Mouse (Mus musculus) hindbrain, postnatal 0 days (tissue): ENCODE measurements at regions not wholly inside any gene's neighbourhood (a gene's known extent, or its start where the extent isn't known, plus 50 kb on each side); places are given as distances from the start of the nearest gene placed in this dataset.

Experiments
- ATAC-seq: fragments of 200-750 bp; cut with Nextera tagmentation; 2 replicates; pipeline ENCODE4 v1.8.0; 2017; ENCODE audit warnings: mild to moderate bottlenecking, moderate TSS enrichment, moderate library complexity
- DNase-seq: peaks from one replicate; pipeline ENCODE4 v3.0.0-alpha.2; 2015; ENCODE audit warnings: low spot score
- H3K27ac ChIP-seq: fragments of 300-500 bp; sonication (generic); 2 replicates; pipeline ENCODE4 v1.5.1; 2014; ENCODE audit warnings: mild to moderate bottlenecking
- H3K27me3 ChIP-seq: fragments of 300-500 bp; sonication (generic); 2 replicates; pipeline ENCODE4 v1.6.1; 2014; ENCODE audit warnings: low read length, mixed read lengths; ENCODE audit not compliant: insufficient read depth
- H3K36me3 ChIP-seq: fragments of 300-500 bp; sonication (generic); 2 replicates; pipeline ENCODE4 v1.6.1; 2014; ENCODE audit warnings: low read length, mixed read lengths; ENCODE audit not compliant: insufficient read depth
- H3K4me1 ChIP-seq: fragments of 300-500 bp; sonication (generic); 2 replicates; pipeline ENCODE4 v1.6.1; 2014; ENCODE audit warnings: antibody characterized with exemption, low read length, mixed read lengths; ENCODE audit not compliant: insufficient read depth
- H3K4me2 ChIP-seq: fragments of 300-500 bp; sonication (generic); 2 replicates; pipeline ENCODE4 v1.6.1; 2014; ENCODE audit warnings: low read depth, mild to moderate bottlenecking, low read length, moderate library complexity, mixed read lengths
- H3K4me3 ChIP-seq: fragments of 300-500 bp; sonication (generic); 2 replicates; pipeline ENCODE4 v1.5.1; 2014; ENCODE audit warnings: low read length
- H3K9ac ChIP-seq: fragments of 300-500 bp; sonication (generic); replicated peaks from 2 replicates; pipeline ENCODE4 v1.6.1; 2014; ENCODE audit warnings: mild to moderate bottlenecking, low read length, moderate library complexity, mixed read lengths
- H3K9me3 ChIP-seq: fragments of 300-500 bp; sonication (generic); 2 replicates; pipeline ENCODE4 v1.6.1; 2016; ENCODE audit warnings: low read length, mixed read lengths
- CTCF ChIP-seq: IDR thresholded peaks from 2 replicates; pipeline ENCODE4 v1.5.1; 2016; ENCODE audit warnings: antibody characterized with exemption, control low read depth, low read depth
- WGBS: fragments of 180-500 bp; shearing (Covaris S2); extraction: QIAGEN DNeasy Blood & Tissue Kit; methylation state at CpG from one replicate; pipeline ENCODE4 v1.1.7; 2014; 5-methylcytosine and 5-hydroxymethylcytosine counted together

GRCm38 (mm10) chr1:71936501-71937129, 275.5 kb downstream of the Mreg start:
- H3K4me3 ChIP-seq = no peak overlapping the region
- H3K9ac ChIP-seq = no peak overlapping the region
- no peaks in the 10 kb centered on the region for H3K36me3 ChIP-seq
- H3K27me3 ChIP-seq = no peaks in the 10 kb centered on the region
- no peak for ATAC-seq
- H3K27ac ChIP-seq = no peak overlapping the region
- no peak overlapping the region for H3K4me2 ChIP-seq
- DNase-seq = no peak
- TF ChIP-seq CTCF = no peak
- H3K4me1 ChIP-seq = no peaks in the 10 kb centered on the region
- 74% methylated on average over 5 of the region's 5 CpGs for WGBS
- H3K9me3 ChIP-seq = no peaks in the 10 kb centered on the region

- no peaks in the 10 kb centered on the region for H3K27me3 ChIP-seq
- no peaks in the 10 kb centered on the region for H3K36me3 ChIP-seq
- H3K27ac ChIP-seq = no peak overlapping the region
- DNase-seq (no peak), ATAC-seq (no peak)
- TF ChIP-seq CTCF = no peak
- 90% methylated on average over 2 of the region's 2 CpGs for WGBS
- no peaks in the 10 kb centered on the region for H3K9me3 ChIP-seq
- no peaks in the 10 kb centered on the region for H3K4me1 ChIP-seq
- no peak overlapping the region for H3K4me3 ChIP-seq
- H3K4me2 ChIP-seq = no peak overlapping the region
- H3K9ac ChIP-seq = no peak overlapping the region
These were observed 272.5 kb upstream of the Fn1 start for GRCm38 (mm10) chr1:71925501-71925900.

GRCm38 (mm10) chr1:71924884-71925283, 271.9 kb upstream of the Fn1 start:
- no peak for TF ChIP-seq CTCF
- no peaks in the 10 kb centered on the region for H3K9me3 ChIP-seq
- ATAC-seq (no peak), DNase-seq (no peak)
- H3K4me2 ChIP-seq = no peak overlapping the region
- no peaks in the 10 kb centered on the region for H3K4me1 ChIP-seq
- 85% methylated on average over 1 of the region's 1 CpGs for WGBS
- H3K27ac ChIP-seq = no peak overlapping the region
- no peak overlapping the region for H3K4me3 ChIP-seq
- no peak overlapping the region for H3K9ac ChIP-seq
- no peaks in the 10 kb centered on the region for H3K27me3 ChIP-seq
- no peaks in the 10 kb centered on the region for H3K36me3 ChIP-seq

- H3K27me3 ChIP-seq = no peaks in the 10 kb centered on the region
- H3K9me3 ChIP-seq = no peaks in the 10 kb centered on the region
- no peak overlapping the region for H3K27ac ChIP-seq
- no peak overlapping the region for H3K9ac ChIP-seq
- ATAC-seq (no peak), DNase-seq (no peak)
- H3K4me2 ChIP-seq = no peak overlapping the region
- no peaks in the 10 kb centered on the region for H3K4me1 ChIP-seq
- WGBS = 59% methylated on average over 3 of the region's 3 CpGs
- no peak overlapping the region for H3K4me3 ChIP-seq
- no peak for TF ChIP-seq CTCF
- H3K36me3 ChIP-seq = no peaks in the 10 kb centered on the region
These were observed 270.7 kb upstream of the Fn1 start for GRCm38 (mm10) chr1:71923731-71924130.

GRCm38 (mm10) chr1:71921456-71921855, 268.5 kb upstream of the Fn1 start:
- WGBS = 89% methylated on average over 2 of the region's 2 CpGs
- TF ChIP-seq CTCF = no peak
- Histone ChIP-seq H3K4me2 (no peak overlapping the region), H3K4me1 (no peaks in the 10 kb centered on the region), H3K27ac (no peak overlapping the region), H3K4me3 (no peak overlapping the region), H3K27me3 (no peaks in the 10 kb centered on the region), H3K9ac (no peak overlapping the region), H3K36me3 (no peaks in the 10 kb centered on the region), H3K9me3 (no peaks in the 10 kb centered on the region)
- DNase-seq (no peak), ATAC-seq (no peak)

GRCm38 (mm10) chr1:71919891-71920290, 266.9 kb upstream of the Fn1 start:
- TF ChIP-seq CTCF = no peak
- H3K27ac ChIP-seq = no peak overlapping the region
- no peaks in the 10 kb centered on the region for H3K36me3 ChIP-seq
- no peaks in the 10 kb centered on the region for H3K27me3 ChIP-seq
- no peaks in the 10 kb centered on the region for H3K4me1 ChIP-seq
- H3K4me3 ChIP-seq = no peak overlapping the region
- no peak overlapping the region for H3K4me2 ChIP-seq
- no peak overlapping the region for H3K9ac ChIP-seq
- ATAC-seq = no peak
- no peaks in the 10 kb centered on the region for H3K9me3 ChIP-seq
- no peak for DNase-seq
- WGBS = 83% methylated on average over 2 of the region's 2 CpGs

GRCm38 (mm10) chr1:71917021-71917420, 264.0 kb upstream of the Fn1 start:
- no peak for DNase-seq
- no peaks in the 10 kb centered on the region for H3K27me3 ChIP-seq
- H3K27ac ChIP-seq = no peak overlapping the region
- H3K36me3 ChIP-seq = no peaks in the 10 kb centered on the region
- no peak overlapping the region for H3K9ac ChIP-seq
- H3K9me3 ChIP-seq = no peaks in the 10 kb centered on the region
- WGBS = 64% methylated on average over 2 of the region's 2 CpGs
- TF ChIP-seq CTCF = no peak
- no peak for ATAC-seq
- no peaks in the 10 kb centered on the region for H3K4me1 ChIP-seq
- H3K4me2 ChIP-seq = no peak overlapping the region
- no peak overlapping the region for H3K4me3 ChIP-seq
